Mouse (Mus musculus): ENCODE measurements at regions not wholly inside any gene's neighbourhood (a gene's known extent, or its start where the extent isn't known, plus 50 kb on each side); places are given as distances from the start of the nearest gene placed in this dataset.
"Not testable (repeated sequence)": the region's sequence is repeated elsewhere in the genome, so short reads cannot be mapped to it uniquely, and the experiment has no call there.

GRCm38 (mm10) chr10:103507051-103507450, 139.5 kb downstream of the Slc6a15 start:
- DNase-seq, result not testable (repeated sequence)

- DNase-seq, result no peak
Measured at GRCm38 (mm10) chr10:103544502-103544901, 176.9 kb downstream of the Slc6a15 start.

GRCm38 (mm10) chr10:103549510-103549909, 181.9 kb downstream of the Slc6a15 start:
- DNase-seq, result no peak

GRCm38 (mm10) chr10:103585097-103585496, 217.5 kb downstream of the Slc6a15 start:
- no peak for DNase-seq

GRCm38 (mm10) chr10:103585504-103585903, 217.9 kb downstream of the Slc6a15 start:
- no peak for DNase-seq

GRCm38 (mm10) chr10:103591985-103592384, 224.4 kb downstream of the Slc6a15 start:
- no peak for DNase-seq

- DNase-seq, result no peak
Measured at GRCm38 (mm10) chr10:103641162-103641561, 273.6 kb downstream of the Slc6a15 start.

GRCm38 (mm10) chr10:103649848-103650247, 282.3 kb downstream of the Slc6a15 start:
- DNase-seq, result no peak

GRCm38 (mm10) chr10:103673081-103673480, 305.5 kb downstream of the Slc6a15 start:
- no peak for DNase-seq

- DNase-seq, result no peak
Measured at GRCm38 (mm10) chr10:103673765-103674164, 306.2 kb downstream of the Slc6a15 start.

- DNase-seq, result no peak
Measured at GRCm38 (mm10) chr10:103692682-103693081, 325.1 kb downstream of the Slc6a15 start.

GRCm38 (mm10) chr10:103715080-103715725, 347.6 kb downstream of the Slc6a15 start:
- DNase-seq, result no peak

GRCm38 (mm10) chr10:103718998-103719662, 351.5 kb downstream of the Slc6a15 start:
- DNase-seq, result no peak

GRCm38 (mm10) chr10:103726680-103727079, 359.1 kb downstream of the Slc6a15 start:
- DNase-seq, result no peak

- DNase-seq, result no peak
Measured at GRCm38 (mm10) chr10:103731522-103731921, 363.9 kb downstream of the Slc6a15 start.

GRCm38 (mm10) chr10:103731981-103732380, 364.4 kb downstream of the Slc6a15 start:
- DNase-seq, result no peak

- no peak for DNase-seq
Measured at GRCm38 (mm10) chr10:103780127-103780526, 362.7 kb upstream of the Gm21293 start.

- DNase-seq, result no peak
Measured at GRCm38 (mm10) chr10:103784920-103785319, 357.9 kb upstream of the Gm21293 start.

- no peak for DNase-seq
Measured at GRCm38 (mm10) chr10:103829079-103829478, 313.7 kb upstream of the Gm21293 start.

- no peak for DNase-seq
Measured at GRCm38 (mm10) chr10:103832063-103832462, 310.7 kb upstream of the Gm21293 start.

GRCm38 (mm10) chr10:103855211-103855610, 287.6 kb upstream of the Gm21293 start:
- peak; percentile 10 for DNase-seq

GRCm38 (mm10) chr10:103860890-103861289, 281.9 kb upstream of the Gm21293 start:
- no peak for DNase-seq

- no peak for DNase-seq
Measured at GRCm38 (mm10) chr10:103862120-103862519, 280.7 kb upstream of the Gm21293 start.

GRCm38 (mm10) chr10:103863909-103864308, 278.9 kb upstream of the Gm21293 start:
- DNase-seq, result no peak

- no peak for DNase-seq
Measured at GRCm38 (mm10) chr10:103910098-103910497, 232.7 kb upstream of the Gm21293 start.
